ENCODE assay signal across 8 mouse cellular contexts in the genomic region with DNA sequence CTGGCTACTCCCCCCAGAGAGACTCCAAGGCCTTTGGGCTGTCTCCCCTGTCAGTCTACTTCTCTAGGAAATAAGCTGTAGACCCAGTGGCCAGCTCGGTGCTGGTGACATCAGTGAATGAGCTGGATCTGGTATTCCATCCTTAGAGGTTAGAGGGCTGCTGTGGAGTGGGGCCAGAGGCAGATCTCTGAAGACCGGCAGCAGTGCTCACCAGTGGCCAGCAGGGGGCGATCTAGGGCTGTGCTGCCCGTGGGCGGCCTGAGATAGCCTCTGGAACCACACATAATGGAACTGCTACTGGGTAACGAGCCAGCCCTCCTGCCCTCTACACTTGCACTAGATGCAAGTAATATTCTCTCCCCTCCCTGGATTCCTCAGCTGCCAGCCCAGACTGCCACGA.
DNase-seq lines count a peak whose midpoint lies in the region; ATAC-seq and TF ChIP-seq lines count a peak whose summit lies in the region.

No protein-coding gene starts in this region.

- no peaks in the 10 kb centered on the region for H3K27me3 ChIP-seq in MEL (ENCODE audit: control insufficient read depth in 1 of 2, insufficient read depth in 2 of 2, low read length in 2 of 2)
- H3K27me3 ChIP-seq in cerebellum, adult 2 months (ENCODE audit: control insufficient read depth, insufficient read depth, low read length) = no peaks in the 10 kb centered on the region
- no peaks in the 10 kb centered on the region for H3K27me3 ChIP-seq in liver, embryonic 14.5 days (ENCODE audit: control insufficient read depth, insufficient read depth, low read length)
- no peaks in the 10 kb centered on the region for H3K27me3 ChIP-seq in neural tube, embryonic 12.5 days (replicated peaks)

- no peaks in the 10 kb centered on the region for H3K79me2 ChIP-seq in MEL (ENCODE audit: control insufficient read depth, insufficient read depth, low read length, poor library complexity)

- TF ChIP-seq CTCF in MEL (IDR thresholded peaks at IDR 0.05 in 2 of 3, conservative IDR thresholded peaks at IDR 0.05 in 1 of 3; ENCODE audit: control insufficient read depth in 1 of 3, insufficient read depth in 1 of 3, low read depth in 2 of 3, low read length in 3 of 3, poor library complexity in 1 of 3, severe bottlenecking in 1 of 3) = peak; percentile 91 to 99 (median 91)
- peak; percentile 78 for TF ChIP-seq CTCF in cerebellum, adult 2 months (IDR thresholded peaks at IDR 0.05; ENCODE audit: borderline replicate concordance, insufficient read depth, low read depth, low read length)
- TF ChIP-seq CTCF in liver, embryonic 14.5 days (IDR thresholded peaks at IDR 0.05; ENCODE audit: low read depth) = peak; percentile 98

- no peak overlapping the region for H3K9ac ChIP-seq in MEL (ENCODE audit: control insufficient read depth, low read depth, low read length, poor library complexity, severe bottlenecking)
- no peak overlapping the region for H3K9ac ChIP-seq in liver, embryonic 14.5 days (replicated peaks)
- H3K9ac ChIP-seq in neural tube, embryonic 12.5 days = no peak overlapping the region

- peak; percentile 57 for DNase-seq in 416B (ENCODE audit: low read depth)
- peak; percentile 65 for DNase-seq in MEL (ENCODE audit: low read depth, low spot score)
- DNase-seq in cerebellum, adult 2 months = peak; percentile 51 to 73
- DNase-seq in forelimb bud, embryonic 11.5 days (ENCODE audit: low read depth, low spot score) = peak; percentile 55
- DNase-seq in kidney, adult 18-20 months = peak; percentile 67
- DNase-seq in liver, embryonic 14.5 days (ENCODE audit: low read depth in 3 of 3, low spot score in 3 of 3) = no peak
- DNase-seq in thymus, postnatal 14 days = peak; percentile 68

- TF ChIP-seq POLR2A in MEL (IDR thresholded peaks at IDR 0.05; ENCODE audit: control insufficient read depth in 1 of 2, insufficient read depth in 1 of 2, low read depth in 1 of 2, low read length in 2 of 2, poor library complexity in 1 of 2) = no peak
- no peak for TF ChIP-seq POLR2A in cerebellum, adult 2 months (IDR thresholded peaks at IDR 0.05; ENCODE audit: borderline replicate concordance, insufficient read depth, low read length)

- no peak overlapping the region for H3K27ac ChIP-seq in MEL (ENCODE audit: control insufficient read depth, low read depth, low read length)
- H3K27ac ChIP-seq in cerebellum, adult 2 months (ENCODE audit: insufficient read depth, low read length) = no peak overlapping the region
- H3K27ac ChIP-seq in liver, embryonic 14.5 days = no peak overlapping the region
- H3K27ac ChIP-seq in neural tube, embryonic 12.5 days = no peak overlapping the region

- no peak; the same call in 1 of the 2 replicates for ATAC-seq in liver, embryonic 14.5 days (ENCODE audit: insufficient read depth)
- 0 out of 2 replicates have a peak, but pooled peaks have one; percentile 31 for ATAC-seq in neural tube, embryonic 12.5 days (ENCODE audit: low FRiP score, low read depth)

- WGBS in cerebellum, adult 2 months = 7% methylated on average over 7 of the region's 7 CpGs
- 19% methylated on average over 7 of the region's 7 CpGs for WGBS in liver, embryonic 14.5 days (ENCODE audit: insufficient replicate concordance)
- WGBS in neural tube, embryonic 12.5 days = 16% methylated on average over 7 of the region's 7 CpGs

- H3K36me3 ChIP-seq in MEL (ENCODE audit: control insufficient read depth in 1 of 2, insufficient read depth in 2 of 2, low read length in 2 of 2) = no peaks in the 10 kb centered on the region
- H3K36me3 ChIP-seq in liver, embryonic 14.5 days (replicated peaks; ENCODE audit: control insufficient read depth, insufficient read depth, low read depth) = no peaks in the 10 kb centered on the region; the same call in 1 of the 2 replicates
- H3K36me3 ChIP-seq in neural tube, embryonic 12.5 days = peaks cover 50% of the 10 kb centered on the region

- H3K4me2 ChIP-seq in liver, embryonic 14.5 days (ENCODE audit: low read depth) = no peak overlapping the region
- no peak overlapping the region for H3K4me2 ChIP-seq in neural tube, embryonic 12.5 days (replicated peaks)

- H3K4me1 ChIP-seq in MEL (ENCODE audit: control insufficient read depth in 1 of 2, insufficient read depth in 2 of 2, low read length in 2 of 2) = no peaks in the 10 kb centered on the region
- H3K4me1 ChIP-seq in cerebellum, adult 2 months (ENCODE audit: control insufficient read depth, insufficient read depth, low read length) = no peaks in the 10 kb centered on the region
- no peaks in the 10 kb centered on the region for H3K4me1 ChIP-seq in liver, embryonic 14.5 days (replicated peaks; ENCODE audit: control insufficient read depth in 2 of 2, insufficient read depth in 2 of 2, low read length in 1 of 2)
- H3K4me1 ChIP-seq in neural tube, embryonic 12.5 days = no peaks in the 10 kb centered on the region

- H3K4me3 ChIP-seq in MEL (ENCODE audit: control insufficient read depth in 1 of 2, insufficient read depth in 1 of 2, low read depth in 2 of 2, low read length in 2 of 2) = no peak overlapping the region
- H3K4me3 ChIP-seq in cerebellum, adult 2 months (replicated peaks; ENCODE audit: insufficient read depth, low read depth, low read length) = no peak overlapping the region
- H3K4me3 ChIP-seq in liver, embryonic 14.5 days (ENCODE audit: insufficient read depth in 1 of 2, low read depth in 2 of 2, low read length in 2 of 2) = no peak overlapping the region
- H3K4me3 ChIP-seq in neural tube, embryonic 12.5 days = no peak overlapping the region

- TF ChIP-seq EP300 in MEL (IDR thresholded peaks at IDR 0.05; ENCODE audit: low read depth in 1 of 2, low read length in 2 of 2) = no peak
- no peak for TF ChIP-seq EP300 in liver, embryonic 14.5 days (IDR thresholded peaks at IDR 0.05; ENCODE audit: low read depth)

- TF ChIP-seq RAD21 in MEL (IDR thresholded peaks at IDR 0.05; ENCODE audit: low read depth, low read length) = peak; percentile 88

- no peaks in the 10 kb centered on the region for H3K9me3 ChIP-seq in MEL (replicated peaks; ENCODE audit: insufficient read depth, low read length)
- H3K9me3 ChIP-seq in liver, embryonic 14.5 days (ENCODE audit: control insufficient read depth, low read length) = no peaks in the 10 kb centered on the region
- no peaks in the 10 kb centered on the region for H3K9me3 ChIP-seq in neural tube, embryonic 12.5 days

TF ChIP-seq in MEL, 35 proteins besides CTCF, POLR2A, EP300 and RAD21:
- TF ChIP-seq MAZ (IDR thresholded peaks at IDR 0.05; ENCODE audit: low read depth, low read length) = 0 out of 2 replicates have a peak, but pooled peaks have one; percentile 33
- TF ChIP-seq ZC3H11A (IDR thresholded peaks at IDR 0.05; ENCODE audit: low read depth, low read length) = peak; percentile 77
- TF ChIP-seq MYB (IDR thresholded peaks at IDR 0.05; ENCODE audit: low read depth, low read length) = no peak
- peak; percentile 84 for TF ChIP-seq SMC3 (IDR thresholded peaks at IDR 0.05; ENCODE audit: low read depth, low read length)
- TF ChIP-seq ZKSCAN1 (IDR thresholded peaks at IDR 0.05; ENCODE audit: low read depth, low read length) = no peak
- no peak for TF ChIP-seq USF2 (IDR thresholded peaks at IDR 0.05; ENCODE audit: borderline replicate concordance in 1 of 2, insufficient read depth in 1 of 2, low read depth in 1 of 2, low read length in 2 of 2)
- no peak for TF ChIP-seq NELFE (IDR thresholded peaks at IDR 0.05; ENCODE audit: low read depth, low read length)
- TF ChIP-seq UBTF (IDR thresholded peaks at IDR 0.05; ENCODE audit: borderline replicate concordance, insufficient read depth, low read depth, low read length) = no peak
- no peak for TF ChIP-seq ZMIZ1 (IDR thresholded peaks at IDR 0.05; ENCODE audit: low read depth, low read length)
- no peak for TF ChIP-seq NRF1 (IDR thresholded peaks at IDR 0.05; ENCODE audit: insufficient read depth, low read depth, low read length, poor library complexity, severe bottlenecking)

Comparison
In these comparisons a context has a peak if more than half of its experiments do, and no peak if none do; other contexts are left out.
1. DNase-seq: peak in 416B (single experiment), MEL (single experiment), cerebellum, adult 2 months (2 of 2), forelimb bud, embryonic 11.5 days (single experiment), kidney, adult 18-20 months (single experiment) and thymus, postnatal 14 days (single experiment); none in liver, embryonic 14.5 days (0 of 3).
2. Peak in every context shown above with its lines, with median percentiles within 50 percentile points of each other: CTCF ChIP-seq.